Mouse (Mus musculus) forebrain, embryonic 11.5 days (tissue): ENCODE measurements at regions not wholly inside any gene's neighbourhood (a gene's known extent, or its start where the extent isn't known, plus 50 kb on each side); places are given as distances from the start of the nearest gene placed in this dataset.

ENCODE experiments used
- ATAC-seq: fragments of 200-750 bp; cut with Nextera tagmentation; replicated peaks from 2 replicates; pipeline ENCODE4 v1.8.0; 2017; ENCODE audit warnings: moderate TSS enrichment; ENCODE audit not compliant: low FRiP score
- DNase-seq: peaks from one replicate; pipeline ENCODE4 v3.0.0-alpha.2; 2017; ENCODE audit warnings: low spot score
- H3K27ac ChIP-seq: fragments of 300-500 bp; sonication (generic); 2 replicates; pipeline ENCODE4 v1.5.1; 2014; ENCODE audit warnings: low read depth, low read length
- H3K27me3 ChIP-seq: fragments of 300-500 bp; sonication (generic); 2 replicates; pipeline ENCODE4 v1.6.1; 2014; ENCODE audit warnings: mild to moderate bottlenecking, low read length, mixed read lengths; ENCODE audit not compliant: control insufficient read depth, insufficient read depth
- H3K36me3 ChIP-seq: fragments of 300-500 bp; sonication (generic); 2 replicates; pipeline ENCODE4 v1.6.1; 2014; ENCODE audit warnings: mild to moderate bottlenecking, low read length, moderate library complexity, mixed read lengths; ENCODE audit not compliant: control insufficient read depth, insufficient read depth
- H3K4me1 ChIP-seq: fragments of 300-500 bp; sonication (generic); replicated peaks from 2 replicates; pipeline ENCODE4 v1.6.1; 2014; ENCODE audit warnings: low read length, mixed read lengths; ENCODE audit not compliant: control insufficient read depth, insufficient read depth
- H3K4me2 ChIP-seq: fragments of 300-500 bp; sonication (generic); 2 replicates; pipeline ENCODE4 v1.6.1; 2014; ENCODE audit warnings: low read depth, mild to moderate bottlenecking, low read length, moderate library complexity, mixed read lengths; ENCODE audit not compliant: severe bottlenecking
- H3K4me3 ChIP-seq: fragments of 300-500 bp; sonication (generic); 2 replicates; pipeline ENCODE4 v1.5.1; 2014; ENCODE audit warnings: low read depth, low read length
- H3K9ac ChIP-seq: fragments of 300-500 bp; sonication (generic); 2 replicates; pipeline ENCODE4 v1.6.1; 2014; ENCODE audit warnings: low read length
- H3K9me3 ChIP-seq: fragments of 300-500 bp; sonication (generic); 2 replicates; pipeline ENCODE4 v1.6.1; 2016; ENCODE audit warnings: low read length, mixed read lengths; ENCODE audit not compliant: control insufficient read depth
- WGBS: fragments of 180-500 bp; shearing (Covaris S2); extraction: QIAGEN DNeasy Blood & Tissue Kit; methylation state at CpG from one replicate; pipeline ENCODE4 v1.1.7; 2014; 5-methylcytosine and 5-hydroxymethylcytosine counted together

DNA sequence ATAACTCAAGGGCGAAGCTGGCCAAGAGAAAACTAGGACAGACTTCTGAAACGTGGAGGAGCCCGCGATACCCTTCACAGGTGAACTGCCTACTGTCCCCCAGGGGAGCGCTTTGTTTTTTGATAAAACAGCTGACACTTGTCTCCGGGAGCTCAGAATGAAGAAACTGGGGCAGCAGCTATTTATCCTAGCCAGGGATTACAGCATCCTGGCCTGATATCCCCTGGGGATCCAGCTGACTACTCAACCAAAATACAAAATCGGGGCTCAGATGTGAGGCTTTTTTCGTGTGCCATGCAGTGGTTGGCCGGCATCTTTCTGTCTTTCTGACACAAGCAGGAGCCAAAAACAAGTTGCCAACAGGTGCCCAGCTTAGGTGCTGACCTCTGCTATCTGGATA, 52.0 kb upstream of the A430005L14Rik start:
- Histone ChIP-seq H3K4me3 (no peak overlapping the region), H3K4me2 (no peak overlapping the region), H3K9ac (no peak overlapping the region), H3K36me3 (no peaks in the 10 kb centered on the region), H3K27ac (no peak overlapping the region), H3K27me3 (no peaks in the 10 kb centered on the region), H3K9me3 (no peaks in the 10 kb centered on the region), H3K4me1 (no peaks in the 10 kb centered on the region)
- DNase-seq (no peak), ATAC-seq (no peak)
- WGBS, result 77% methylated on average over 9 of the region's 9 CpGs

DNA sequence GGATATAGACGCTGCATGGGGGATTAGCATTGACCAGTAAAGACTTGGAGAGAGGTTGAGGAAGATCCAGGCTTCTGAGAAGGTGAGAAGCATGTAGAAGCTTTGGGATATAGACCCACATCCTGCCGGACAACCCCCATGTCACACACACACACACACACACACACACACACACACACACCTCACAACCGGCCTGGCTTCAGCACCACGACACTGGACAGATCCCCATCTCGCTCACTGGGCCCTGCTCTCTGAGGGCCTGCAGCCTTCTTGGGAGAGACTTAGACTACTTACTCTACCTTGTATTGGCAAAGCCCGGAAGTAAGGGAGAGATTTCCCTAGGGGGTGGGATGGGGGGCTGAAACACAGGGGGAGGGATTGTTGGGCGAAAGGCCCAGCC, 51.5 kb upstream of the A430005L14Rik start:
- no peaks in the 10 kb centered on the region for H3K27me3 ChIP-seq
- no peak for ATAC-seq
- no peak for DNase-seq
- H3K27ac ChIP-seq, result no peak overlapping the region
- H3K4me1 ChIP-seq, result no peaks in the 10 kb centered on the region
- H3K9me3 ChIP-seq, result no peaks in the 10 kb centered on the region
- no peak overlapping the region for H3K4me2 ChIP-seq
- H3K9ac ChIP-seq, result no peak overlapping the region
- WGBS, result 45% methylated on average over 7 of the region's 7 CpGs
- H3K36me3 ChIP-seq, result no peaks in the 10 kb centered on the region
- no peak overlapping the region for H3K4me3 ChIP-seq
